Mouse (Mus musculus): ENCODE data around the gene Ska3.
"Not testable (repeated sequence)": the region's sequence is repeated elsewhere in the genome, so short reads cannot be mapped to it uniquely, and the experiment has no call there.

DNA sequence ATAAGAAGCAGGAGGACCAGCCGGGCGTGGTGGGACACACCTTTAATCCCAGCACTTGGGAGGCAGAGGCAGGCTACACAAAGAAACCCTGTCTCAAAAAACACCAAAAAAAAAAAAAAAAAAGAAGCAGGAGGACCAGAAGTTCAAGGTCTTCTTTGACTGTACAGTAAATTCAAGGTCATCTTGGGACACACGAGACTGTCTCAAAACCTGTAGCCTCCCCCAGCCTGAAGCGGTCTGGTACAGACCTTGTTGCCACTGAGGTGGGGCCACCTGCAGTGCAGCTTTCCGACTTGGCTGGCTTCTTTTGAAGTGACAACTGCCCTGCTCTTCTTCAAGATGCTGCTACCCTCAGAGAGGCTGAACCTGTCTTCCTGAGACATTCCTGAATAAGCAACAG, 22.1 kb upstream of the Ska3 start:
- not testable (repeated sequence) for TF ChIP-seq POLR2A (IDR thresholded peaks at IDR 0.05; ENCODE audit: low read depth, low read length); CTCF (conservative IDR thresholded peaks at IDR 0.05 in 1 of 2, IDR thresholded peaks at IDR 0.05 in 1 of 2; ENCODE audit: low read depth in 2 of 2, low read length in 2 of 2); TCF12 (IDR thresholded peaks at IDR 0.05; ENCODE audit: low read depth, low read length); JUND (conservative IDR thresholded peaks at IDR 0.05; ENCODE audit: low read depth, low read length); ZC3H11A (IDR thresholded peaks at IDR 0.05; ENCODE audit: low read depth, low read length); ETS1 (conservative IDR thresholded peaks at IDR 0.05; ENCODE audit: low read depth, low read length); RAD21 (IDR thresholded peaks at IDR 0.05; ENCODE audit: low read depth, low read length); NELFE (IDR thresholded peaks at IDR 0.05; ENCODE audit: low read depth, low read length); EP300 (IDR thresholded peaks at IDR 0.05; ENCODE audit: low read length)
